Mouse (Mus musculus) common myeloid progenitor, adult 5-6 weeks (primary cell): ENCODE measurements around the gene Cemip2. TPM values are rescaled to one million over a fixed set of nuclear protein-coding genes. Genes with fewer than 3 reads are reported as not detected.

Experiments used
- total RNA-seq: library from RNA; stranded (forward); fragments of 200-1000, 187-1606 nt; gene quantifications from 2 replicates; pipeline ENCODE4 v1.2.3, GENCODE M21; 2017

Cemip2 gene
- total RNA-seq, 1 experiment from 2014 or later = 9.6 TPM

Other genes with a start within 250 kb of the Cemip2 start
- 64.8 and 66.7 TPM in 2 replicates for gene 1110059E24Rik, start 125.4 kb upstream of the Cemip2 start, total RNA-seq
- 47.5 and 60.2 TPM in 2 replicates for gene Abhd17b, start 125.2 kb upstream of the Cemip2 start, total RNA-seq